Mouse (Mus musculus): Measurements from ENCODE around the gene App. TPM values are rescaled to one million over a fixed set of nuclear protein-coding genes. Genes with fewer than 3 reads are reported as not detected.

Gene App
- 229 and 231 TPM in 2 replicates for polyA plus RNA-seq (2014; fragmentation: Nextera tagmentation; extraction: Ambion mirVana)

- peak within 1 kb of the TSS; percentile 68 for H3K4me2 ChIP-seq
Observed at GRCm38 (mm10) chr16:85173373-85174081, at the start of gene App. App (minus strand) TSS chr16:85173766.

GRCm38 (mm10) chr16:85215846-85216245, 42.3 kb upstream of the App start:
- Histone ChIP-seq H3K4me2 (no peak overlapping the region), H3K27me3 (ENCODE audit: insufficient read depth, low read length) (no peaks in the 10 kb centered on the region), H3K9ac (no peak overlapping the region), H3K27ac (ENCODE audit: low read depth) (no peak overlapping the region), H3K9me3 (ENCODE audit: low read depth, low read length) (no peaks in the 10 kb centered on the region), H3K4me1 (ENCODE audit: insufficient read depth) (no peaks in the 10 kb centered on the region), H3K4me3 (ENCODE audit: low read depth, low read length) (no peak overlapping the region), H3K36me3 (ENCODE audit: insufficient read depth) (no peaks in the 10 kb centered on the region)
- WGBS, result 47% methylated on average over 9 of the region's 9 CpGs
- ATAC-seq (ENCODE audit: insufficient read depth) (peak; percentile 24; the same call in 1 of the 2 replicates), DNase-seq (peak; percentile 12)
- no peak for TF ChIP-seq CTCF (IDR thresholded peaks at IDR 0.05; ENCODE audit: low read depth)

More at GRCm38 (mm10) chr16:85173373-85174081, at the start of gene App:
- under 1% methylated on average over 73 of the region's 78 CpGs for whole genome bisulfite sequencing
- DNase-seq, result peak; percentile 93
- Histone ChIP-seq H3K9ac (peak within 1 kb of the TSS; percentile 91), H3K27ac (ENCODE audit: low read depth) (peak within 1 kb of the TSS; percentile 88), H3K4me1 (ENCODE audit: insufficient read depth) (peaks cover 23% of the 10 kb centered on the region), H3K27me3 (ENCODE audit: insufficient read depth, low read length) (no peaks in the 10 kb centered on the region), H3K9me3 (ENCODE audit: low read depth, low read length) (no peaks in the 10 kb centered on the region), H3K36me3 (ENCODE audit: insufficient read depth) (peaks cover 5% of the 10 kb centered on the region), H3K4me3 (ENCODE audit: low read depth, low read length) (peak within 1 kb of the TSS; percentile 95)
- peak; percentile 79 for ATAC-seq (ENCODE audit: insufficient read depth)
- TF ChIP-seq CTCF (IDR thresholded peaks at IDR 0.05; ENCODE audit: low read depth), result peak; percentile 79

- H3K27ac ChIP-seq (ENCODE audit: low read depth), result no peak overlapping the region
- peak; percentile 63; the same call in 1 of the 2 replicates for ATAC-seq (ENCODE audit: insufficient read depth)
- no peak for TF ChIP-seq CTCF (IDR thresholded peaks at IDR 0.05; ENCODE audit: low read depth)
- no peaks in the 10 kb centered on the region for H3K36me3 ChIP-seq (ENCODE audit: insufficient read depth)
- DNase-seq, result no peak
- no peaks in the 10 kb centered on the region for H3K27me3 ChIP-seq (ENCODE audit: insufficient read depth, low read length)
- H3K4me2 ChIP-seq, result no peak overlapping the region
- H3K4me3 ChIP-seq (ENCODE audit: low read depth, low read length), result no peak overlapping the region
- WGBS, result 28% methylated on average over 9 of the region's 9 CpGs
- H3K9me3 ChIP-seq (ENCODE audit: low read depth, low read length), result no peaks in the 10 kb centered on the region
- H3K4me1 ChIP-seq (ENCODE audit: insufficient read depth), result no peaks in the 10 kb centered on the region
- H3K9ac ChIP-seq, result no peak overlapping the region
Observed at GRCm38 (mm10) chr16:85215173-85215572, 41.6 kb upstream of the App start.

- no peak for TF ChIP-seq CTCF (IDR thresholded peaks at IDR 0.05; ENCODE audit: low read depth)
- Histone ChIP-seq H3K4me1 (ENCODE audit: insufficient read depth) (no peaks in the 10 kb centered on the region), H3K9ac (no peak overlapping the region), H3K4me2 (no peak overlapping the region), H3K27me3 (ENCODE audit: insufficient read depth, low read length) (no peaks in the 10 kb centered on the region), H3K9me3 (ENCODE audit: low read depth, low read length) (no peaks in the 10 kb centered on the region), H3K36me3 (ENCODE audit: insufficient read depth) (no peaks in the 10 kb centered on the region), H3K27ac (ENCODE audit: low read depth) (no peak overlapping the region), H3K4me3 (ENCODE audit: low read depth, low read length) (no peak overlapping the region)
- ATAC-seq (ENCODE audit: insufficient read depth) (peak; percentile 44; the same call in 1 of the 2 replicates), DNase-seq (no peak)
- 59% methylated on average over 6 of the region's 6 CpGs for WGBS
Observed at GRCm38 (mm10) chr16:85195622-85196021, 22.1 kb upstream of the App start.

- ATAC-seq (ENCODE audit: insufficient read depth), result peak; percentile 38; the same call in 1 of the 2 replicates
- H3K36me3 ChIP-seq (ENCODE audit: insufficient read depth), result no peaks in the 10 kb centered on the region
- 55% methylated on average over 6 of the region's 6 CpGs for WGBS
- H3K27ac ChIP-seq (ENCODE audit: low read depth), result no peak overlapping the region
- no peak overlapping the region for H3K9ac ChIP-seq
- H3K4me1 ChIP-seq (ENCODE audit: insufficient read depth), result no peaks in the 10 kb centered on the region
- H3K4me2 ChIP-seq, result no peak overlapping the region
- no peaks in the 10 kb centered on the region for H3K9me3 ChIP-seq (ENCODE audit: low read depth, low read length)
- H3K27me3 ChIP-seq (ENCODE audit: insufficient read depth, low read length), result no peaks in the 10 kb centered on the region
- no peak for TF ChIP-seq CTCF (IDR thresholded peaks at IDR 0.05; ENCODE audit: low read depth)
- DNase-seq, result no peak
- H3K4me3 ChIP-seq (ENCODE audit: low read depth, low read length), result no peak overlapping the region
Observed at GRCm38 (mm10) chr16:85195167-85195566, 21.6 kb upstream of the App start.

GRCm38 (mm10) chr16:85181502-85181901, 7.9 kb upstream of the App start:
- Histone ChIP-seq H3K9ac (no peak overlapping the region), H3K4me2 (no peak overlapping the region), H3K36me3 (ENCODE audit: insufficient read depth) (no peaks in the 10 kb centered on the region), H3K9me3 (ENCODE audit: low read depth, low read length) (no peaks in the 10 kb centered on the region), H3K4me1 (ENCODE audit: insufficient read depth) (no peaks in the 10 kb centered on the region), H3K27ac (ENCODE audit: low read depth) (no peak overlapping the region), H3K4me3 (ENCODE audit: low read depth, low read length) (no peak overlapping the region), H3K27me3 (ENCODE audit: insufficient read depth, low read length) (no peaks in the 10 kb centered on the region)
- DNase-seq (no peak), ATAC-seq (ENCODE audit: insufficient read depth) (peak; percentile 52; the same call in 1 of the 2 replicates)
- 32% methylated on average over 3 of the region's 3 CpGs for WGBS
- TF ChIP-seq CTCF (IDR thresholded peaks at IDR 0.05; ENCODE audit: low read depth), result no peak

GRCm38 (mm10) chr16:85180710-85181109, 7.1 kb upstream of the App start:
- Histone ChIP-seq H3K4me2 (no peak overlapping the region), H3K9me3 (ENCODE audit: low read depth, low read length) (no peaks in the 10 kb centered on the region), H3K4me1 (ENCODE audit: insufficient read depth) (no peaks in the 10 kb centered on the region), H3K27ac (ENCODE audit: low read depth) (no peak overlapping the region), H3K9ac (no peak overlapping the region), H3K4me3 (ENCODE audit: low read depth, low read length) (no peak overlapping the region), H3K27me3 (ENCODE audit: insufficient read depth, low read length) (no peaks in the 10 kb centered on the region), H3K36me3 (ENCODE audit: insufficient read depth) (no peaks in the 10 kb centered on the region)
- no peak for DNase-seq
- ATAC-seq (ENCODE audit: insufficient read depth), result peak; percentile 32; the same call in 1 of the 2 replicates
- no peak for TF ChIP-seq CTCF (IDR thresholded peaks at IDR 0.05; ENCODE audit: low read depth)
- WGBS, result 50% methylated on average over 3 of the region's 3 CpGs

Measured in lung, embryonic 14.5 days (tissue).